Mouse (Mus musculus) spleen, postnatal 14 days (tissue): ENCODE measurements around the gene Gm10320.

ENCODE experiments used
- DNase-seq, 2 experiments: peaks; one replicate each; pipeline ENCODE4 v3.0.0; 2021 to 2022; ENCODE audit warnings: low spot score in 2 of 2

Gm10320 gene

DNA sequence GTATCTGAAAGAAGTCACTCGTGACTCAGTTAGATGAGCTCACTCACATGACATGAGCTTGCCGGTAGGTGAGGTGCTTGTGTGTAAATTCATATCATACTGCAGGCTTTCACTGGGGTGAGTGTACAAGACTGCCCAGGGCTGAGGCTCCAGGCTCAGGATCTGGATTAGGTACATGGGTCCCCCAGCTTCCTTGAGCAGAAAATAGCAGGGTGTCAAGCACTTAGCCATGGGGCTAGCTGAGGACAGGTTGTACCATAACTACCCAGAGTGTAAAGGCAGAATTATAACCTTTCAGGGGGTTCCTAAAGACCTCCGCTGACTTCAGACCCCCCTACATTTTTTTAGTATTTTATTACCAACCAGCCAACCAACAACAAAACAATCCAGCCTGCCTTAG is at the start of gene Gm10320:
TSS of gene Gm10320 (minus strand) at position 93 of the 400 bp plus-strand sequence.
- DNase-seq: no peak

DNA sequence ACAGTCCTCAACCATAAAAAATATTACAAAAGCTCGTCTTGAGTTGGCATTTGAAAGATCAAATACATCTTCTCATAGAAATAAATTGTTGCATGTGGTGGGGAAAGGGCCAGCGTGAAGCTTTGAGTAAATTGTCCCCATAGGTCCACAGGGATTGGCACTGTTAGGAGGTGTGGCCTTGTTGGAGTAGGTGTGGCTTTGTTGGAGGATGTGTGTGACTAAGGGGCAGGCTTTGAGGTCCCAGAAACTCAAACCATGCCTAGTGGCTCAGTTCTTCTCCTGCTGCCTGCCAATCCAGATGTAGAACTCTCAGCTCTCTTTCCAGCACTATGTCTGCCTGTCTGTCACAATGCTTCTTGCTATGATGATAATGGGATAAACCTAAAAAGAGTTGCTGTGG is 49.8 kb upstream of the Gm10320 start:
- DNase-seq: no peak

DNA sequence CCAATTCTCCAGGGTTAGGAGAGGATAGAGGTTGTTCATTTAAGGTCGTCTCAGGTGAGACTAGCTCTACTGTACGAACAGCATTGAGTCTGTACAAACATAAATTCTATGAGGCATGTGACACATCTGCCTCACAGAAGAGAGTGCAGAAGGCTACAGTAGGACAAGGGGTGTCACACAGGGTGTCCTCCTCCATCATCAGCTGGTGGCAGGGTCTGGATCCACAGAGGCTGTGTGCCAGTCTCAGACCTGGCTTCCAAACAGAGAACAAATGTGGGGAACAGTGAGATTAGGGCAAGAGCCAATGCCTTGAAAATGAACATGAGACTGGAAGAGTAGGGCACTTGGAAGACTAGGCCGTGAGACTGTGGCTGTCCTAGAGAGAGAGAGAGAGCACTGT is 48.4 kb upstream of the Gm10320 start:
- no peak for DNase-seq

DNA sequence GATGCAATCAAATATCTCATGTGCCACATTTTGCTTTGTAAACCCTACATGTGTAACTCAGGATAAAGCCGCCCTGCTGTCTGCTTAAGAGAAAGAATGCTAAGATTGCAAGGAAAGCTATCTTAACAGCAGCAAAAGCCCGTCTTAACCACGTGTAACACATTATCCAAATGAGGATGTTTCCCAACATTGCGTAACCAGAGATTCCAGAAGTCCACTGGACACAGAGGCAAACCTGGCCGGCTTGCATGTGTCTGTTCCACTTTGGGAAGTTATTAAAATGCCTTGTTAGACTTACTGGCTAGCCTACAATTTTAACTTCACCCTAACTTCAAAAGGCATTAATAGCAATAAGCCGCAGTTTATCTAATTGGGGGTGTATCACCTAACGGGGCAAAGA is 47.5 kb upstream of the Gm10320 start:
- no peak for DNase-seq

DNA sequence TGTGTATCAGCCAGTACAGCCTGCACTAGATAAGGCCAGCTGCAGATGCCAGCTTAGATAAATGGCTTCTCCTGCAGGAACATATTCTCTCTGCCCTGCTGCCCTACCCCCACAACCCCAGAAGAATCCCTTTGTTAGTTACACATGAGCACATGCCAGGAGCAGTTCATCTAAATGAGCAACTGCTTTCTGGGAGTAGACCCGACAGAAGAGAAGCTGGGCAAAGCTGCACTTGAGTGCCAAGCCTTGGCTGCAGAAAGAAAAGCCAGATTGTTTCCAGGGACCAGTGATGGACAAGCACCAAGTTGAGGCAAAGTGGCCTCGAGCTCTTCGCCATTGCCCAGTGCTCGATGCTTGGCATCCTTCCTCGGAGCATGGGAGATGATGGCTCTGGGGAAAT is 46.8 kb upstream of the Gm10320 start:
- DNase-seq: no peak

DNA sequence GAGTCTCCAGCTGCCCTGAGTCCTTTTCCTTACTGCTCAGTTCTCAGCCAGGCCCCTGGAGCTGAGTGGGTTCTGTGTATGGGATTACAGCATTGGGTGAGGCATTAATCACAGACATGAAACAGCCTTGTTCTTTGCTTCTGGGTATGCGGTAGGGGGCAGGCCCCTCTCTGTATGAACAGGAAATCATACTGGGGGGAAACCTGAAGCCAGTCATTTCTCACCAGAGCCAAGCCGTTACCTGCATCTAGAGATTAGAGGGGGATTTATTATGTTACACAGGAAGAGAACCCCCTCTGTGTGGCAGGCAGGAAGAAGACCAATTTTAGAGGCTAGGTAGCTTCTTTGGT is 43.1 kb upstream of the Gm10320 start:
- no peak for DNase-seq

DNA sequence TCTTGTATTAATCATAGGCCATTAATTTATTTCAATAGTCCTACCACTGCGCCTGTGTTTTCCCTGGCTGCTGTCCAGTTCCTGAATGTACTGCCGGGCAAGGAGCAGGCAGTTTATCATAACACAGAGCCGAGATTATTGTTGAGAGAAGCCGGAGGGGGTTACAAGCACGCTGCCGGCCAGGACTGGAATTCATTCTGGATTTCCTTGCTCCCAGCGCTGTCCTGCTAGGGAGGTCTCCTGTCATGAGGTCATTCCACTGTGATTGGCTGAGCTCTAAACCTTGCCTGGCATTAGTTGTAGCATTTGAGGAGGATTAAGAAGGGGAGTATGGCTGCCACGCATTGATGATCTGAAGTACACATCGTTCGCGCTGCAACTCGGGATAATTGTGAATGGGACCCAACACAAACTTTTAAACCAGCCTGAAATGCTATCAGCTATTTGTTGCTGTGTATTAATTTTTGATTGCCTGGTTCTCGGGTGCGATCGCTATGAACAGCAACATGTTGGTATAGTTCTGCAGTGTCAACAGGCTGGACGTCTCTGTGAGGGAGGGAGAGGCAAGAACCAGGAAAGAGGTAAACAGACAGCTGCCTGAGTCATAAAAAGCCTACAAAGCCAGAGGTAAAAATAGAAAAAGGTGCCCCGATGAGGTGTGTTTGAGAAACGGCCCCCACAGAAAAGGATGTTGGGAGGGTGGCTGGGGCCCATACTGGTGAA is 42.5 kb upstream of the Gm10320 start:
- no peak for DNase-seq

DNA sequence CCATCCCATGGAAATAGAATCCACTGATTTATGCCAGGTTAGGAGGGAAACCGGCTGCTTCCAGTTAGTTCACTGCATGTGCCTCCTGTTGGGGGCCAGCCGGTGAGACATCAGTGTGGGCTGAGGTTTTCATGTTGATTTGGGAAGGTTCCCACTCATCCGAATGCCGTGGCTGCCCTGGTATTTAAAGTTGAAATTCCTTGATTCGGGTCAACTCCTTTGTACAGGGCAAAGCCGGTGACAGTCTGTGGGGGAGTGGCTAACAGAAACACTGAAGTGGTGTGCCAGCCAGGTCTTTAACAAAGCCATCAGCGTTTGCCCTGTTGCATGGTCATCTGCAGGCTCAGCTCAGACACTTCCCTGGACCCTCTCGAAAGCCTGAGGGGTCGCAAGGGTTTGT is 41.6 kb upstream of the Gm10320 start:
- no peak for DNase-seq

DNA sequence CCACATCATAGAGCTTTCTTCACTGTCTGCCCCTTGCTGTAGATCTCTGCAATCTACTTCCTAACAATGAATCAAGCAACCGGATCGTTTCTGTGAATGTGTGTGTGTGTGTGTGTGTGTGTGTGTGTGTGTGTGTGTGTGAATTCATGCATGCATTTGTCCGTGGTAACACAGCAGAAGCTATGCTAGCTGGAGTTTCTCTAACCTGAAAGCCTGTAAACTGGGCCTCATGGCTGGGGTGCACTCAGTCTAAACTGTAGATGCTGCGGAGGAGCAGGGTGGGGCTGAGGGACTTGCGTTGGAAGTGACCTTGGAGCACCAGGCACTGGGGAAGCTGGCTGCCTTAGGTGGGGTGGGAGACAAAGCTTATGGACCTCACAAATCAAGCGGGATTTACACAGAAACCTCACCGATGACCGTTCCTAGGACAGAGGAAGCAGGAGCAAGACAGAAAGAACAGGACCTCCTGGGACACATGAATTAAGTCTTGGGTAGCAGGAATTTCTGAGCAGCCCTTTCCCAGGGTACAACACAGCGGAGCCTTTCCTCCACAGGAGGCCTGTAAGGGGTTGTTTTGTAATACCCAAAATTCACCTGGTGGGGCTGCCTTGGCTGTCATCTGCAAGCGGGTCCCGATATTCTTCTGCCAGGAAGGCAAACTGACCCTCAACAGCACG is 41.0 kb upstream of the Gm10320 start:
- no peak for DNase-seq

DNA sequence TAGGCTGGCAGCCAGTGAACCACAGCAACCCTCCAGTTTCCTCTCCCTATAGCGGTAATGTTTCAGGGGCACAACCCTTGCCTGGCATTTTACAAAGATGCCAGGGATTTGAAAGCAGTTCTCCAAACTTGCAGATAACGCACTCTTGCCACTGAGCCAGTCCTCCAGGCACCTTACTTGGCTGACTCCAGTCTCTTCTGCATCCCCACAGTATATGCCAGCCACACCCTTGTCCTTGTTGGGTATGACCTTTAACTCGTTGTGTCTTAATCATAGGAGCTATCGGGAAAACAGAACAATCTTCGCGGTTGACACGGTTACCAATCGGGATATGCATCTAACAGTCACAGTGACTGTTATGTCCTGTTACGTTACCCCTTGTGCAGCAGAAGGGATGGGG is 40.2 kb upstream of the Gm10320 start:
- DNase-seq: no peak

DNA sequence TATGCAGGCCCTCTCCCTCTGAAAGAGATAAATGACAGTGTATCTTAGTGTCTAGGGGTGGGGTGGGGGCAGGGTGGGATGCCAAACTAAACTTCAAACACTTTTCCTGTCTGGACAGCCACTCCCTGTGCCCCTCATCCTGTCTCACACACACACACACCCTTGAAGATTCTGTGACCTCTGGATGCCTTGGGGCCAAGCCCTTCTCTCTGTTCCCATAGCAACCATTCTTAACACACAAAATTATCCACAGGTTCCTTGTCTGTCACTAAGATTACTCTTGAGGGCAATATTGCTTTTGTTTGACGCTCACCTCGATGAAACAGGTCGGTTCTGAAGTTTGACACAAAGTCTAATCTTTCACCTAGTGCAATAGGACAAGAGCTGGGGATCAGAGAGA is 39.5 kb upstream of the Gm10320 start:
- no peak for DNase-seq

DNA sequence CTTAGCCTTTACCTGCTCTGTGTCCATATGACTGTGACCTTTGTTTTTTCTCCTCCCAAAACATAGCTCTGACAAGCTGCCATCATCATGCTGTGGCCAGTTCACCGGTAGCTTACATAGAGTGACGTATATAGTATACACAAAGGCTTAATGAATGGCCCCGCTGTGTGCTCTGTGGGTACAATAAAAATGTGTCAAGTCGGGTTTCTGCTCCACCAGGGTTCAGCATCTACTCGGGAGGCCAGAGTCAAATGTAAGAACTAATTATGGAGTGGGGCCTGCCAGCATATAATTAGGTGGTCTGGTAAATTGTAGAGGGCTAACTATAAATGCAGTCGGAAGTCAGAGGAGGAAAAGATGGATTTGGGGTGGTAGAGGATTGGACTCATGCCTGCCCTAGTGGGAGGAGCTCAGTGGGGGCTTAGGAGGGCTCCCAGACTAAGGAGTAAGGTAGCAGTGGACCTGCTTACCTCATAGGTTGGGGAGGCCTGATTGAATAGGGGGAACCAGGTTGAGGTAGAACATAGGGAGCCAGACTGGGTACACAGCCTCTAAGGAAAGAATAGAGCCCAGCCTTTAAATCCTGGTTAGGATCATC is 32.0 kb upstream of the Gm10320 start:
- no peak for DNase-seq

DNA sequence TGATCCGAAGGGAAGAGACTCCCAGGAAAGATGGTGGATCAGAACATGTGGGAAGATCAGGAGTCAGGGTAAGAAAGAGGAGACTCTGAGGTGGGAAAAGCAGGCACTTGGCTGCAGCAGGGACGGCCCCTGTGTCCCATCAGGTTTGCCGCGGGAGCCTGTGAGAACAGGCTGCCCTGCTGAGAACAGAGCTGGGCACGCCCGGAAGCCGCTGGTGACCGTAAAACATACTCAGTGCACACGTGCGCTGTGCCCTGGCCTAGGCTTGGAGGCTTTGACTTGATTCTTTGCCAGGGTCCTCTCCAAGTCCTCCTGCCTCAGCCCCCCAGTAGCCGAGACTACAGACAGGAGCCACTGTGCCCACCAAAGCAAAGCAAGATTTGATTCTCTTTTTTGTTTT is 26.5 kb upstream of the Gm10320 start:
- no peak for DNase-seq

DNA sequence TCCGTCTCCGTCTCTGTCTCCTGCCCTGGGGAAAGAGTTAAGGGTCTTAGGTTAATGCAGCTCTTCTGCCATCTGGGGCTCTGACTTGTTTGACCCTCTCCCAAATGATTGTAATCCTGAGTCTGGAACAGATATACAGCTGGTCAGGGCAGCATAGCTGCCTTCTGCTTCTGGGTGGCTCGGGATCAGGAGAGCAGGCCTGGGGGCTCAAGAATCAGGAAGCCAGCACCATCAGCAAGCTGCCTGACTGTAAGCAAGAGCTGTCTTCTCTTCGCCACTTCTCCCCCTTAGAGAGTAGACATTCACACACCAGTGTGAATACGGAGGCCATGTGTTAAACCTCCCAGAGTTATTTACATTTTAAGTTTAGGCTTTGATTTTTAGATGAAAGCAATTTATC is 25.9 kb upstream of the Gm10320 start:
- DNase-seq: no peak

DNA sequence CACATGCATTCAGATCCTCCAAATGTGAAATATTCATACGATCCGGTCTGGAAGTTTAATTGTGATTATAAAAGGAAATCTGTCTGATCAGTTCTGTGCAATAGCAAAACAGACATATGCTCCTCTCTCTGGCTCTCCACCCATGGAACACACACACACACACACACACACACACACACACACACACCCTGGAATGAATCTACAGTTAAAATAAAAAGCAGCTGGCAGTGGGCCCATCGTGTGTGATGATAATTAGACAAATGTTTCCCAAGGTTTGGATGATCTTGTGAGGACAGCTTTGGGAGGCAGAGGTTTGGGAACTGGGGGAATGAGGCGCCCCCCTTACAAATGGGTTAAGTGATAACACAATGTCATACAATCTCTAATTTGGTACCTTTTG is 25.2 kb upstream of the Gm10320 start:
- no peak for DNase-seq

DNA sequence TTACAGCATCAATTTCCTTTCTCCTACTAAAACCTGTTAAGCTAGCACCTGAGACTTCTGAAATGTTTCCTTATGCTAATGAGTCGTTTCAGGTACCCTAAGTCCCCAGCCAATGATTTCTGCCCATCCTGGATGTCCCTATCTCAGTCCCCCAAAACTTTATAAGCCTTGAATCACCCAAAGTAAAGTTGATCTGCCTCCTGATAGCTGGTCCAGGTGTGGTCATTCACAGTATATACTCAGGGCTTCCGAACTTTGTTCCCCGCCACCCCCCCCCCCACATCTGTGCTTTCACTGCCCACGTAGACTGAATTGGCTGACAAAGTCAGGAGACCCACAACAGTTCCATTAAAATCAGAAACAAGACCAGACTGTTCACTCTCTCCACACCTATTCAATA is 20.3 kb upstream of the Gm10320 start:
- DNase-seq: no peak

DNA sequence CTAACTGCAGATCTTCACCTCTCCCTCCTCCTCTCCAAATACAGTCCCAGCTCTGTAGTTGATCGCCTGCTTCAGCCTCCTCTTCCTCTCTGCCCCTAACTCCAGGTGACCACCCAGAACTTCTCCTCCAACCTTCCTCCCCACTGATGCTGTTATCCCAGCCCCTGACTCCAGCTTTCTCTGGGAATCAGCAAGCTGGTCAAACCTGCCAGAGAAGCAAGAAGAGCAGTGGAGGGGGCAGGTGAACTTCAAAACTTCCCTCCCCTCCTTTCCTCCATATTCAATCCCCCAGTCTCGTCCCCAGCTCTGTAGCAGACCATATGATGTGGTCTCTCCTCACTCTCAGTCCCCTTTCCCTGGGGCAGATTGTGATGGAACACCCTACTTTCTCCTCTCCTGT is 15.9 kb upstream of the Gm10320 start:
- DNase-seq: no peak

DNA sequence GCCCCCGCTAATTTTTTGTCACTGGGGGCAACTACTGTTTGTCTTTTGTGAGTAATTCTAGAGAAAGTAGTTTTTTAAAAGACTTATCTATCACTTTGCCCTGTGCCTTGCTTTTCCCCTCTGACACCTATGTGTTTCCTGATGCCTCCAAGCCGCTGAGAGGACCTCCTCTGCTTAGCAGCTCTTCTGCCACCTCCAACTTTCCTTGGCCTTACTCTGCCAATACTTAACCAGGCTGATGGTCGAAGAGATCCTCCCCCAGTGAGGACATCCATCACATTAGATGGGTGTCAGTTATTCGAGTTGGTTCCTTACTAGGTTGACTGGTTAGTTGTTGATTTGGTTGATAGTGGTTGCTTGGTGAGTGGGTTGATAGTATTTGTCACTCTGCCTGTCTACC is 14.7 kb upstream of the Gm10320 start:
- DNase-seq: no peak

DNA sequence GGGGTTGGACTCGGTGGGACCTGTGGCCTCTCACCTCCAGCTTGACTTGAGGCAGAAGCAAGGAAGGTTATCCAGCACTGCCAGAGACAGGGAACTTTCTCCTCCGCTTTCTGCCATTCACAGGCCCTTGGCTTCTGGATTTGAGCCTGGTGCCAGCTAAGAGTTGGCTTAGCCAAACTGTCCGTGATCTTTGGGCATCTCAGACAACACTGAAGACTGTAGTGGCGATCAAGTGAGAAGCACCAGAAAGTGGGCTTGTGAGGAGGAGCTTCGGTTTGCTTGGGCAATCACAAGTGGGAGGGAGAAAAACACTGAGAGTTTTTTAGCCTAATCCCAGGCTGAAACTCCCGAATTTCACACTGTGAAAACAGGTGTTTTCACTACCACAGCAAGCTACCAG is 14.2 kb upstream of the Gm10320 start:
- no peak for DNase-seq

DNA sequence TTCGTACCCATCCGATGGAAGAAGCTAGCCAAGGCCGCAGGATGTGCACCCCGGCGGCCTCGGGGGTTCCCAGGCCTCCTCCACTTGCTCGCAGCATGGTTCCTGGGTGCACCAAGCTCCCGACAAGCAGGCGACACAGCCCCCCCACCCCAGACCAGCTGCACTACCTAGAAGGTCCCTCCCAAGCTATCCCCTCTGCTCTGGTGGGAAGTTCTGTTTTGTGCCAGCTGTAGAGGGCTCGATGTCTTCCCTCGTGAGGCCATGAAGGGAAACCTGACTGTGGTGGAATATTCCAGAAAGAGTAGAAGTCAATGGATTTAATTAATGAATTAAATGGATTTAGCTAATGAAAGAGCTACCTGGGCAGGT is 13.7 kb upstream of the Gm10320 start:
- DNase-seq: no peak

DNA sequence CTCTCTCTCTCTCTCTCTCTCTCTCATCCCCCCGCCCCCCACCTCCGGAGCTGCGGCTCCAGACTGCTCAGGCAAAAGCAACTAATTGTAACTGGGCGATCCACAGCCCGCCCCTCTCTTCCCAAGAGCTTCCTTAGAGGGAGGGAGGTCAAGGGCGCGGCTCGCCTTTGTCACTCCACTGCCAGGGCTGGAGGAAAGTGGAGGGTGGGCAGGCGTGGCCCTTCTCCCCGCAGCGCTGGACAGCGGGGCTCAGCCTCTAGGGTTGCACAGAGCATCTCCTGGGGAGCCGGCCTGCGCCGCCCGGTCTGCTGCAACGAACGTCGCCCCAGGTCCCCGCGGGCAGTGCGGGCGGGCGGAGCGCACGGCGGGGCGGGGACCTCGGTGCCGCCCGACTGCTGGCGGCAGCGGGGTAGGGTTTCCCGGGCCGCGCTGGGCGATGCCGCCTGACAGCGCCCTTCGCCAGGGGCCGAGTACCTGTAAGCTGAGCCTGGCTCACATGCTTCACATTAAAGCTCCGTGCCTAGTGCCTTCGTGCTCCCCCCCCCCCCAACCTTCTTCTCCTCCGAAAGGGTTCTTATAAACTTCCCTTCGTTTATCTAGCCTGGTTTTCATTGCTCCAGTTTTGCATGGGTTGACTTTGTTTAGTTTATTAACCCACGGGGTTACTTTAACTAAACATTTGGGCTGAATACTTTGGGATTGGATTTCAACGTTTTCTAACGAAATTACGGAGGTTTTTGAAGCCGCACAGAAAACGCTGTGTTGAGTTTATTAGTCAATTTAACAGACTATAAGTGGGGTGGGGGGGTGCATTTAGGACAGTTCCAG is 13.1 kb upstream of the Gm10320 start:
- DNase-seq: no peak

DNA sequence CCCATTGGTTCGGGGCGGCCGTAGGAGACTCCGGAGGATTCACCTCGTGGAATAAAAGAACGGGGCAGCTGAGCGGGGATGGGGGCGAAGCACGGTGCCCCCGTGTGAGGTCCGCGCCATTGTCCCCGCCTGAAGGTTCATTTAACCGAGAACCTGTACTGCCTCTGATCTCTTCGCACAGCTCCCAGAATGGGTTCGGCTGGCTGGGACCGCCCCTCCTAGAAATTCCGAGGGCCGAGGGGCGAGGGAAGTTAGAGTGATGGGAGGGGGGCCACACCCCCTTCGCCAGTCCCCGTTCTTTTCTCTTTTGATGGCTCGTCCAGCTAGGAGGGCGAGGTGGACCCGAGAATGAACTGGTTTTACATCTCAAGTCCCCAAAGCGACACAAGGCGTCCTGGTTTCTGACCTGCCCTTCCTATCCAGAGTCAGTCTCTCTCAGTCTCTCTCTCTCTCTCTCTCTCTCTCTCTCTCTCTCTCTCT is 12.4 kb upstream of the Gm10320 start:
- no peak for DNase-seq

DNA sequence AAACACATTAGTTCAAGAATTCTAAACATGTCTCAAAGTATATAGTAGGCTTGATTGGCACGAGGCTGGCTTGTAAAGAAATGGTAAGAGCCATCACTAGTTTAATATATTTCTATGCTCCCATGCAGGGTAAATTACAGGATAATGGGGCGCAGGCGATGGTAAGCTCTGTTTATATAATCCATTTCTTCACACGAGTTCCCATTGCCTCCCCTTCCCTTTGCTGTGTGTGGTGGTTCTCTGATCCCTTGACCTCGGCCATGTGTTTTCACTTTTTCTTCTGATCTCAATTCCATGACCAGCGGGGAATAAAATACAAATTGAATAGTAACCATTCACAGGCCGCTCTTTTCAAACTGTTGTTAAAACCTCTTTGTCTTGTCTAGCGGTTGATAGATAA is 11.8 kb upstream of the Gm10320 start:
- DNase-seq: no peak
